Mouse (Mus musculus) ES-E14 (cell line): ENCODE measurements around the gene Psmd7.

Experiments
- CHD2 ChIP-seq: IDR thresholded peaks from 2 replicates; pipeline ENCODE4 v1.6.1; 2014; ENCODE audit warnings: mild to moderate bottlenecking, low read depth, low read length, inconsistent platforms
- ZC3H11A ChIP-seq: IDR thresholded peaks from 2 replicates; pipeline ENCODE4 v1.6.1; 2012; ENCODE audit warnings: low read depth, mild to moderate bottlenecking, inconsistent platforms, low read length, borderline replicate concordance

DNA sequence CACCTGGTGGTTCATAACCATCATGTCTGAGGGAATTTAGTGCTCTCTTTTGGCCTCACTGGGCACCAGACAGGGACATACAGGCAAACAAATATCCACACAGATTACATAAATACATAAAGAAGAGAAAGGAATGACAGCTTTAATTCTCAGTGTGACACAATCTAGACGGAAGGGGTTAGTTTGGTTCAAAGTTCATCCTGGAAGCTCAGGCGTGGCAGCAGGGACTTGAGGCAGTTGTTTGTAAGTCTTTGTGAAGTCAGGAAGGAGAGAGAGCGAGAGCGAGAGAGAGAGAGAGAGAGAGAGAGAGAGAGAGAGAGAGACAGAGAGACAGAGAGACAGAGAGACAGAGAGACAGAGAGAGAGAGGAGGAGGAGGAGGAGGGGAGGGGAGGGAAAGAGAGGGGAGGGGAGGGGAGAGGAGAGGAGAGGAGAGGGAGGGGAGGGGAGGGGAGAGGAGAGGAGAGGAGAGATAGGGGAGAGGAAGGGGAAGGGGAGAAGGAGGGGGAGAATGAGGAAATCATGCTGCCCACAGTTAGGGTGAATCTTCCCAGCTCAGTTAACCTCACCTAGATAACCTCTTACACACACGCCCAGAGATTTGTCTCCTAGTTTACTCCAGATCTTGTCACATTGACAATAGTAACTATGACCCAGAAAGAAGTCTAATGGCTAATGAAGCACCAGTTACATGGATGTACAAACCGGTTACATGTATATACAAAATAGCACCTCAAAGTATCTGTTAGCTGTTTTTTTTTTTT lies 5.9 kb upstream of the Psmd7 start:
- TF ChIP-seq ZC3H11A (no peak), CHD2 (no peak)
